Mouse (Mus musculus): ENCODE measurements around the gene Slc30a2. TPM values are rescaled to one million over a fixed set of nuclear protein-coding genes. Genes with fewer than 3 reads are reported as not detected.
"Not testable (repeated sequence)": the region's sequence is repeated elsewhere in the genome, so short reads cannot be mapped to it uniquely, and the experiment has no call there.

Slc30a2 gene
- 0.16 and 0.33 TPM in 2 replicates for polyA plus RNA-seq (2015; fragmentation: Nextera tagmentation; extraction: Ambion mirVana)

DNA sequence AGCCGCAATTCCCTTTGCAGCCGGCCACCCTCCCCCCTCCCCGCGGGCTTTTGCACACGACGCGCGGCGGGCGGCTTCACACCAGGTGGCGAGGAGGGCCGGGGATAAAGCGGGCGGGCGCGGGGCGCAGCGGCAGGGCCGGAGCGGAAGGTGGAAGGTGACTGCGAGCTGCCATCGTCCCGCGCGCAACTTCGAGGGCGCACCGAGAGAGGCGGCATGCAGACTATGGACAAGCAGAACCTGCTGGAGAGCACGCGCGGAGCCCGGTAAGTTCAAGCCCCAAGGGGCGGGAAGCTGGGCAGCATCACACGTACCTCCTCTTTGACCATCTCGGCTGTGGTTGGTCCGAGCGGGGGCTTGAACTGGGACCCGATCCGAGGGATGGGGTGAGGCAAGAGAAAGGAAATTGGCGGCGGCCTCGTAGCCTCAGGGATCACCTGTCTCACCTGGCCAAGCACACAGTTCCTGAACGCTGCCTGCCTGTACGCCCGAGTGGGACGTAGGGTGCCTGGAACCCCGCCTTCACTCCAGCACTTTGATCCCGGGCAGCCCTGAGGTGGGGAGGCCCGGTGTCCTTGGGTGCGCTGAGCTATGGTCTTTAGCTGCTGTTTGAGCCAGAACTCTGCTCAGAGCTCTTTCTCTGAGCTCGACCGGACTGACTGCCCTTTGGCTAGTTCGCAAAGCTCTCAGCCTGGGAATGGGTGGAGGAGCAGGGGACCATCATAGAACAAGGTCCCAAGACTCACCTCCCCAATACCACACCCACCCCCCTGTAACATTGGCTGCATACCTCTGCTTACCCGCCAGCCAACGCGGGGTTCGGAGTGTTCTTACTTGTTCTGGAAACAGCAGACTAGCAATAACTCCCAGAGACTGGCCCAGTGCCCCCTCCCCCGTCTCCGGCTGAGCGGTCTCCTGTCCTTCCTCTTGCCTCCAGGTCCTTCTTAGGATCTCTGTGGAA lies at the start of gene Slc30a2:
Gene Slc30a2, plus strand, starts transcription at position 111 of the 961 bp plus-strand sequence.
- H3K9me3 ChIP-seq = no peaks in the 10 kb centered on the region
- H3K4me2 ChIP-seq = peak within 1 kb of the TSS; percentile 46
- peaks cover 11% of the 10 kb centered on the region for H3K4me1 ChIP-seq (replicated peaks)
- peaks cover 44% of the 10 kb centered on the region for H3K27me3 ChIP-seq
- peak within 1 kb of the TSS; percentile 20 for H3K4me3 ChIP-seq
- 3% methylated on average over 61 of the region's 61 CpGs for WGBS
- ATAC-seq (ENCODE audit: low FRiP score, low read depth) = no peak
- no peaks in the 10 kb centered on the region for H3K36me3 ChIP-seq
- no peak within 1 kb of the TSS; the same call in 1 of the 2 replicates for H3K9ac ChIP-seq
- H3K27ac ChIP-seq (replicated peaks) = no peak within 1 kb of the TSS

DNA sequence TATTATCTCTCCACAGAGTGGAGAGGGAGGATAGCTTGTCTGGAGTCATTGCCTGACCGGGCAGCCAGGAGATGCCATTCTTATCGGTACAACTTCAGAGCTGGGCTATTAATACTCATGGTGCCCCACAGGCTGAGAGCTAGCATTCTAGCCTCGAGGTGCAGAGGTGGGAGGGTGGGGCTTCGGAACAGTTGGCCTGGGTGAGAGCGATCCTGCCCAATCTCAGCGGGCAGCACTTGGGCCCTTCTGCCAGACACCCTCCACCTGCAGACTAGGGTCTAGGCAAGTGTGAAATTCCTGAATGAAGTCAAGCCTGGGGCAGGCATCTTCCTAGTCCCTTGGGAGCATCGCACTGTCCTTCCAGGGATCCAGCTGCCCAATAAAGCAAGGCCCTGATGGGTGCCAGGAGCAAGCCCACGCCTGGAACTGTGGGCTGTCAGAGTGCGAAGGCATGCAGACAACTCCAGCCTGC lies 49.3 kb upstream of the Slc30a2 start:
- no peak for ATAC-seq (ENCODE audit: low FRiP score, low read depth)
- H3K9ac ChIP-seq = no peak overlapping the region
- no peaks in the 10 kb centered on the region for H3K9me3 ChIP-seq
- H3K36me3 ChIP-seq = no peaks in the 10 kb centered on the region
- H3K27ac ChIP-seq (replicated peaks) = no peak overlapping the region
- no peak overlapping the region for H3K4me3 ChIP-seq
- no peak overlapping the region for H3K4me2 ChIP-seq
- H3K27me3 ChIP-seq = no peaks in the 10 kb centered on the region; the same call in 1 of the 2 replicates
- 75% methylated on average over 9 of the region's 9 CpGs for WGBS
- peaks cover 6% of the 10 kb centered on the region for H3K4me1 ChIP-seq (replicated peaks)

DNA sequence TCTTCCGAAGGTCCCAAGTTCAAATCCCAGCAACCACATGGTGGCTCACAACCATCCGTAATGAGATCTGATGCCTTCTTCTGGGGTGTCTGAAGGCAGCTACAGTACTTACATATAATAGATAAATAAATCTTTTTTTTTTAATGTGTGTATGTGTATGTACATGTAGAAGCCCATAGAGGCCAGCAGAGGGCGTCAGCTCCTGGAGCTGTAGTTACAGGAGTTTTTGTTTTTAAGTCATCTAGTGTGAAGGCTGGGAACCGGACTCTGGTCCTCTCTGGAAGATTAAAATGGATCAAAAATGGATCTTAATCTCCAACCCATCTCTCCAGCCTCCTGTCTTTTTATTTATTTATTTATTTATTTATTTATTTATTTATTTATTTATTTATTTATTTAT lies 46.9 kb upstream of the Slc30a2 start:
- not testable (repeated sequence) for ATAC-seq (ENCODE audit: low FRiP score, low read depth); H3K27me3 ChIP-seq; H3K4me3 ChIP-seq; H3K27ac ChIP-seq (replicated peaks); H3K36me3 ChIP-seq; H3K4me2 ChIP-seq; H3K9ac ChIP-seq; H3K4me1 ChIP-seq (replicated peaks); H3K9me3 ChIP-seq
- WGBS = 91% methylated on average over 4 of the region's 4 CpGs

DNA sequence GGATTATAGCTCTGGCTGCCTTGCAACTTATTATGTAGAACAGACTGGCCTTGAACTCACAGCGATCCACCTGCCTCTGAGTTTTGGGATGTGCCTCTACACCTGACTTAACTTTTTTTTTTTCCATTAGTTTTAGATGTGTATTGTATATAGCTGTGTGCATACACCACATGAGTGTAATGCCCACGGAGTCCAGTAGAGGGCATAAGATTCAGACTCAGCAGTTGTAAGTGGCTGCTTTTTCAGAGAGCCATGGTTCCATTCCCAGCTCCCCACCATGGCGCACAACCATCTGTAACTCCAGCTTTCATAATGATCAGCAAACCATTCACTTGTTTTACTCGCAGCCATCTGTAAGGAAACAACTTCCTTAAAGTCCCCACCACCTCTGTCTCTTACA lies 46.5 kb upstream of the Slc30a2 start:
- Histone ChIP-seq H3K9me3 (no peaks in the 10 kb centered on the region), H3K9ac (no peak overlapping the region), H3K4me2 (no peak overlapping the region), H3K27me3 (no peaks in the 10 kb centered on the region; the same call in 1 of the 2 replicates), H3K27ac (replicated peaks) (no peak overlapping the region), H3K4me3 (no peak overlapping the region), H3K36me3 (no peaks in the 10 kb centered on the region), H3K4me1 (replicated peaks) (no peaks in the 10 kb centered on the region)
- ATAC-seq (ENCODE audit: low FRiP score, low read depth) = no peak
- WGBS = 92% methylated on average over 4 of the region's 4 CpGs

GRCm38 (mm10) chr4:134297369-134297768 lies 45.6 kb upstream of the Slc30a2 start:
- 91% methylated on average over 8 of the region's 8 CpGs for WGBS
- no peak for ATAC-seq (ENCODE audit: low FRiP score, low read depth)

GRCm38 (mm10) chr4:134298626-134299497 lies 44.1 kb upstream of the Slc30a2 start:
- 74% methylated on average over 19 of the region's 19 CpGs for WGBS
- no peaks in the 10 kb centered on the region for H3K4me1 ChIP-seq (replicated peaks)
- no peak for ATAC-seq (ENCODE audit: low FRiP score, low read depth)
- no peaks in the 10 kb centered on the region for H3K9me3 ChIP-seq
- no peaks in the 10 kb centered on the region for H3K36me3 ChIP-seq
- no peak overlapping the region for H3K4me2 ChIP-seq
- H3K9ac ChIP-seq = no peak overlapping the region
- no peak overlapping the region for H3K4me3 ChIP-seq
- H3K27ac ChIP-seq (replicated peaks) = no peak overlapping the region
- no peaks in the 10 kb centered on the region for H3K27me3 ChIP-seq

More at GRCm38 (mm10) chr4:134297369-134297768, 45.6 kb upstream of the Slc30a2 start:
- H3K4me1 ChIP-seq (replicated peaks) = no peaks in the 10 kb centered on the region
- no peak overlapping the region for H3K4me3 ChIP-seq
- H3K27ac ChIP-seq (replicated peaks) = no peak overlapping the region
- no peak overlapping the region for H3K4me2 ChIP-seq
- no peak overlapping the region for H3K9ac ChIP-seq
- no peaks in the 10 kb centered on the region for H3K36me3 ChIP-seq
- H3K9me3 ChIP-seq = no peaks in the 10 kb centered on the region
- H3K27me3 ChIP-seq = no peaks in the 10 kb centered on the region; the same call in 1 of the 2 replicates

DNA sequence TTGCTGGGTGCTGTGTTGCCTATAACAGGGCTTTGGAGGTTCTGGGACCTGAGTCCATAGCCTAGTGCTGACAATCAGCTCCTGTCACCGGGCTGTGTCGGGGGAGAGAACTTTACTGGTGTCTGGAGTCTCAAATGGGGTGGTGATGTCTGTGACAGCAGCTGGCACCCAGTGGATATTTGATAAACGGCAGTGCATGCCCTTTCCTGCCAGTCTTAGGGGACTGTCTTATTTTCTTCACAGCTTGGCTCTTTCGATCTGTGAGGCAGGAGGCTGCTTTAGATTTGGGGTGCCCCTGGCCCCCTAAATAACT lies 43.5 kb upstream of the Slc30a2 start:
- H3K4me3 ChIP-seq = no peak overlapping the region
- no peaks in the 10 kb centered on the region for H3K4me1 ChIP-seq (replicated peaks)
- H3K27me3 ChIP-seq = no peaks in the 10 kb centered on the region
- H3K4me2 ChIP-seq = no peak overlapping the region
- no peaks in the 10 kb centered on the region for H3K36me3 ChIP-seq
- no peak overlapping the region for H3K27ac ChIP-seq (replicated peaks)
- ATAC-seq (ENCODE audit: low FRiP score, low read depth) = no peak
- H3K9ac ChIP-seq = no peak overlapping the region
- H3K9me3 ChIP-seq = no peaks in the 10 kb centered on the region
- WGBS = 69% methylated on average over 4 of the region's 4 CpGs

DNA sequence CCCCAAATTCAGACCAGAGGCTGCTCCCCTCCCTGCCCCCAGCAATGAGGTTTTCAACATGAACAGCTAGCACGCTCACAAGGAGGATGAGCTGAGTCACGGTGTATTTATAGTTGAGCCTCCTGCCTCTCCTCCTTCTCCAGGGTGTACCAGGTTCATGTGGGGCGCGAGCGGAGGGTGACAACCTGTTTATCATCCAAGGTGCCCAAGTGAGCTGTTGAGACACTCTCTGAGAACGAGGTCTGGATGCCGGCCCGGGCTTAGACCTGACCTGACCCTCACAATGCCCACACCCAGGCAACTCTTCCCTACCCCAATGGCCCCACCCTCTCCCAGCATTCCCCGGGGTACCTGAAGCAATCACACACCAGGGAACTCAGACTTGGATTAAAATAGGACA lies 42.7 kb upstream of the Slc30a2 start:
- H3K4me1 ChIP-seq (replicated peaks) = no peaks in the 10 kb centered on the region
- H3K27ac ChIP-seq (replicated peaks) = no peak overlapping the region
- no peak overlapping the region for H3K4me2 ChIP-seq
- H3K27me3 ChIP-seq = no peaks in the 10 kb centered on the region
- no peak for ATAC-seq (ENCODE audit: low FRiP score, low read depth)
- WGBS = 82% methylated on average over 9 of the region's 9 CpGs
- H3K9ac ChIP-seq = no peak overlapping the region
- H3K36me3 ChIP-seq = no peaks in the 10 kb centered on the region
- H3K9me3 ChIP-seq = no peaks in the 10 kb centered on the region
- H3K4me3 ChIP-seq = no peak overlapping the region

DNA sequence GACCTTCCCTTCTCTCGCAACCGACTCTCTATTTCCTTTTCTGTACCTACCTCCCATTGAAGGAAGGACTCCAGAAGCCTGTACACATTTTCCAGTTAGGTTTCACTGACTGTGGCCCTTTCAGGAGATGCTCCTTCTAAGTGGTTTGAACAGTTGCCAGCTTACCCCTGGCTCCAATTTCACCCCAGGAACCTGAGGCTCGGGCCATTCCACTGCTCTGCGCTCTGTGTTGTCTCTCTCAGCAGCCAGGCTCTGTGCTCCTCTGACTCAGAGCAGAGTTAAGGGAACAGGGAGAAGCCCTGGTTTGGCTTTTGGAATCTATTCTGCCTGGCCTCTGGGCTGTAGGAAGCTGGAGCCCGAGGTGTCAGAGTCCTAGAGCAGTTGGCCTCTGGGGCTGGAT lies 40.9 kb upstream of the Slc30a2 start:
- ATAC-seq (ENCODE audit: low FRiP score, low read depth) = no peak
- no peak overlapping the region for H3K9ac ChIP-seq
- no peak overlapping the region for H3K27ac ChIP-seq (replicated peaks)
- H3K4me1 ChIP-seq (replicated peaks) = peaks cover under 1% of the 10 kb centered on the region; the same call in 1 of the 2 replicates
- no peak overlapping the region for H3K4me3 ChIP-seq
- H3K4me2 ChIP-seq = no peak overlapping the region
- WGBS = 87% methylated on average over 5 of the region's 5 CpGs
- H3K27me3 ChIP-seq = no peaks in the 10 kb centered on the region
- no peaks in the 10 kb centered on the region for H3K9me3 ChIP-seq
- no peaks in the 10 kb centered on the region for H3K36me3 ChIP-seq

DNA sequence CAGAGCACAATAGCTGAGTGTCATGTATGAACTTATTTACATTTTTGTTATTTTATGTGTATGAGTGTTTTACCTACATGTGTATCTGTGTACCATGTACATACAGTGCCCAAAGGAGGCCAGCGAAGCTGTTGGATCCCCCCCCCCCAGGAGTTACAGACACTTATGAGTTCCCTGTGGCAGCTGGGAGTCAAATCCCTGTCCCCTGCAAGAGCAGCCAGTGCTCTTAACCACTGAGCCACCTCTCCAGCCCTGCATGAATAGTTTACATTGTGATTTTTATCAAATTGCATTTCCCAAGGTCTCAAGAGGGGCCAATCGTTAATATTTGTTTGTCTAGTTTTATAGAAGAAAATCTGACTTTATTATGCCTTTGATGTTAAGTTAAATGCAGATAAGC lies 36.0 kb upstream of the Slc30a2 start:
- H3K4me2 ChIP-seq = no peak overlapping the region
- H3K9me3 ChIP-seq = no peaks in the 10 kb centered on the region
- H3K4me1 ChIP-seq (replicated peaks) = peaks cover 6% of the 10 kb centered on the region
- H3K27me3 ChIP-seq = no peaks in the 10 kb centered on the region
- H3K36me3 ChIP-seq = no peaks in the 10 kb centered on the region
- 84% methylated on average over 2 of the region's 2 CpGs for WGBS
- H3K27ac ChIP-seq (replicated peaks) = no peak overlapping the region
- H3K4me3 ChIP-seq = no peak overlapping the region
- H3K9ac ChIP-seq = no peak overlapping the region
- no peak for ATAC-seq (ENCODE audit: low FRiP score, low read depth)

DNA sequence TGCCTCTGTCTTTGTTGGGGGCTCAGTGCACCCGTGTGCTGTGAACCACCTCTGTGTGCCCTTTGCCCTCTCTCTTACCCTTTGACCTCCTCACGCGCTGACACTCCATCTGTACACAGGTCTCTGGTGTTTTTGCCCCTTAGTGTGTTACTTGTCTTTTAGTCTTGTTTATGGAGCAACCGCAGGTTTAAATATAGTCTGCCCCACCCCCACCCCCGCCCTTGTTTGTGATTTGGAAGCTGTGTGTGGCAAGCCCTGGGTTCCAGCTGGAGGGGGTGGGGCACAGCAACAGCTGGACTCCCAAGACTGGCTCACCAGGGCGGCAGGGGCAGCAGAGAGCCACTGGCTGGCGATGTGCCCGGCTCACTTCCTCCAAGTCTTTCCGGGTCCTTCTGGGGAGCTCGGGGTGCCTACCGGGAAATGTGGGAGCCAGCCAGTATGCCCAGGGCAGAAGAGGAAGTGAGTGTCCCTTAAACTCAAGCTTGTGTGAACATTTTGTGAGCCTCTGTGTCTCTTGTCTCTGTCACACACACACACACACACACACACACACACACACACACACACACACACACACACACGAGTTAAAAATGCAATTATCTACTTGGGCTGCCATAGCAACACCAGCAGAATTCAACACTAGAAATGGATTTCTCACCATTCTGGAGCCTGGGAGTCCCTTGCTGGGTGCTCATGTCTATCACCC lies 35.5 kb upstream of the Slc30a2 start:
- Histone ChIP-seq H3K4me1 (replicated peaks) (peaks cover 6% of the 10 kb centered on the region), H3K9me3 (no peaks in the 10 kb centered on the region), H3K4me2 (peak overlapping the region; percentile 34), H3K27ac (replicated peaks) (no peak overlapping the region), H3K9ac (no peak overlapping the region), H3K36me3 (no peaks in the 10 kb centered on the region), H3K4me3 (no peak overlapping the region), H3K27me3 (no peaks in the 10 kb centered on the region)
- ATAC-seq (ENCODE audit: low FRiP score, low read depth) = peak; percentile 54; the same call in 1 of the 2 replicates
- 12% methylated on average over 12 of the region's 12 CpGs for WGBS

All from hindbrain, embryonic 15.5 days (tissue).